Mouse (Mus musculus) G1E (cell line): ENCODE results near the gene Klhl2.

Experiments
- CTCF ChIP-seq: IDR thresholded peaks from 2 replicates; pipeline ENCODE4 v1.5.1; 2012; ENCODE audit warnings: low read depth, low read length, inconsistent platforms, mixed read lengths
- GATA1 ChIP-seq: IDR thresholded peaks from 2 replicates; pipeline ENCODE4 v1.6.1; 2012; ENCODE audit warnings: borderline replicate concordance, low read length, inconsistent platforms, mixed read lengths
- POLR2AphosphoS5 ChIP-seq: IDR thresholded peaks from 2 replicates; pipeline ENCODE4 v1.6.1; 2012; ENCODE audit warnings: low read depth, low read length, inconsistent platforms; ENCODE audit not compliant: insufficient replicate concordance
- TAL1 ChIP-seq: conservative IDR thresholded peaks from 2 replicates; pipeline ENCODE4 v1.6.1; 2012; ENCODE audit warnings: low read depth, low read length, inconsistent platforms, mixed read lengths

DNA sequence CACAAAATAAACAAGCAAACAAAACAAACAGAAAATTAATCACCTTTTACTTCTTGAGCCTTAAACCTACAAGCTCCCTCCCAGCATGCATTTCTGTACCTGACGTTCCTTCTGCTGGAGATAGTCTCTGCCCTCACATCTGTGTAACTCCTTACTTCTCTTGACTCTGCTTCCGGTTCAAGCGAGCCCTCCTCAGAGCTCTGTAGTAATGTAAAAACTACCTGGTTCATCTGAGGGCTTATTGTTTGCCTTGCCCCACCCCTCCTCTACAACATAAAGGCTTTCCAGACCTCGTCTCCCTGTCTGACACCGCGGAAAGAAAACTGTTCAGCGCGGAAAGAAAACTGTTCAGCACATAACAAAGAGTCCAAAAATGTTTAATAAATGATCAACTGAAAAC, 50.5 kb downstream of the Klhl2 start:
- TF ChIP-seq TAL1, result no peak
- TF ChIP-seq CTCF, result no peak
- no peak for TF ChIP-seq GATA1
- no peak for TF ChIP-seq POLR2AphosphoS5
